Mouse (Mus musculus): ENCODE data around the gene Ywhag. TPM values are rescaled to one million over a fixed set of nuclear protein-coding genes. Genes with fewer than 3 reads are reported as not detected.

Gene Ywhag
- total RNA-seq, 2 experiments from 2014 or later: 413 to 414 TPM

DNA sequence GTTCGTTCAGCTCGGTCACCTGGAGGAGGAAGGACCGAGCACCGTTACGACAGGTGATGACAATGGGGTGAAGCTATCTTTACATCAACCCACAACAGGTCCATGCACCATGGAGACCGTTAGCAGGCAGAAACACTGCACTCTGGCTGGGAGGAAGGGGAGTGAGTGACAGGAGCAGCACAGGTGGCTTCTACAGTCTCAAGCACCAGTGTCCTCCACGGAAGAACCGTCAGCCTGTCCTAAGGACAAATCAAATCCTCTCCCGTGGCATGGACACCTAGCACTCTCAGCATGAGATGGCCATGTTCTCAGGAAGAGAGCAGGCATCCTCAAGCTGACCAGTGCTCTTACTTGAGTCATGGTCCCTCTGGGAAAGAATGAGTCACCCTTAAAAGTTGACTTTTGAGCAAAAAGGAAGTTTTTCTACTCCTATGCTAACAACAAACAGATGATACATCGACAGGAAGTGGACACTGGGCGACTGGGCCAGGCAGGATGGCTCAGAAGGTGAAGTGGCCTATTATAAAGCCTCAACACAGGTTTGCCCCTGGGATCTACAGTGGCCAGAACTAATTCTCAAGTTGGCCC, 22.7 kb downstream of the Ywhag start:
- no peak for DNase-seq

DNA sequence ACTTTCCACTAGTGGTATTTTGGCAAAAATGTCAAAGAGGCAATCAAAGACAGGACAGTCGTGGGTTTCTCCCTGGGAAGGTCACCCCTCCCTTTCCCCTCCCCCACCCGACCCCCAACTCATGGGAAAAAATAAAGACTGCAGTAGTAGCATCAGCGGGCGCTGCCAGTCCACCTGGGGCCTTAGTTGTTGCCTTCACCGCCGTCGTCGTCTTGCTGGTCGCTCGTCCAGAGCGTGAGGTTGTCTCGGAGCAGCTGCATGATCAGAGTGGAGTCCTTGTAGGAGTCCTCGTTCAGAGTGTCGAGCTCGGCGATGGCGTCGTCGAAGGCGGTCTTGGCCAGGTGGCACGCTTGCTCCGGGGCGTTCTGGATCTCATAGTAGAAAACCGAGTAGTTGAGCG, 23.6 kb downstream of the Ywhag start:
- peak; percentile 5 for DNase-seq

DNA sequence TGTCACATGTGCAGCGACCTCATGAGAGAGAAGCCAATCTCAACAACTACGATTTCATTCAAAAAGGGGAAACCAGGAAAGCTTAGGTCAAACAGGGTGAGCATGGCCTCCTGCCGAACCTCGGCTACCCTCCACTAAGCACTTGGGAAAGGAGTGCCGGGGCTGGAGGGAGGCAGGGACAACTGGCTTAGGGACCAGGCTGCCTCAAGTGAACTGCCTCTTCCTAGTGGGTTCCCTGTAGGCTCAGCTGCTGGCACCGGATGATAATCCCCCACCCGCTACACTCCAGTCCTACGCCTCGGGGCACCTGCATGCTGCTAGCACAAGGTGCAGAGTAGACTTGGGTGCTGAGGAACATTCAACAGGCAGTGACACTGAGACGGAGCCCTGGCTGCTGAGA, 24.8 kb downstream of the Ywhag start:
- no peak for DNase-seq

DNA sequence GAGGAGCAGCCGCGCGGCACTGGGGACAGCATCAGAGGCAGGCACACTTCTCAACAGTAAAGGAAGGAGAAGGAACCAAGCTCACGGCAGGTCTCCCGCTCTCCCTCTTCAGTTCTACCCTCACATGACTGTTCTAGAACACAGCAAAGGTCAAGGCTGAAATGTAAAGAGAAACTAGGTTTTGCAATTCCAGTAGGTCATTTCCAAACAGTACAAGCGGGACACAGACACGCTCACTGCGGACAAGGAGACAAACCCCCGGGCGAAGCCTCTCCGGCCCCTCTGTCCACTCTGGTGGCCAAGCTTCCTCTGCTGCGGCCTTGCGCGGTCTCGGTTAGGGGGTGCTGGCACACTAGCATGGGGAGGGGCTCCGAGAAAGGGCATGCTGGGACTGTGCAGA, 25.4 kb downstream of the Ywhag start:
- DNase-seq: no peak

DNA sequence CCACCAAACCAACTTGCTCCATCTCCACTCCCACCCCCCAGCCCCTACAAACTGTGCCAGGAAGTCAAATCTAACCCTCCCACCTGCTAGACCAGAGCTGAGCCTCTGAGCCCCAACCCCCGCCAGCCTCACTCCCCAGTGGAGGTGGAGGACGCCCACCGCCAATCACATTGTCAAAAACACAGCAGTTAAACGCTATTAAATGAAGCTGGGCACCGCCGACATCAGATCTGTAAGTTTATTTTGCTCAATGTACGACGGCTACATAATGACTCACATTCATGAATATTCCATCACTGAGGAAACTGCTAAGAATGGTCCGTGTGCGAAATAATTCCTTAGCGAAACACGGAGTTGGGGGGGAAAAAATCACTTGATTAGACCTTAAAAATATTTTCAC, 26.2 kb downstream of the Ywhag start:
- no peak for DNase-seq

DNA sequence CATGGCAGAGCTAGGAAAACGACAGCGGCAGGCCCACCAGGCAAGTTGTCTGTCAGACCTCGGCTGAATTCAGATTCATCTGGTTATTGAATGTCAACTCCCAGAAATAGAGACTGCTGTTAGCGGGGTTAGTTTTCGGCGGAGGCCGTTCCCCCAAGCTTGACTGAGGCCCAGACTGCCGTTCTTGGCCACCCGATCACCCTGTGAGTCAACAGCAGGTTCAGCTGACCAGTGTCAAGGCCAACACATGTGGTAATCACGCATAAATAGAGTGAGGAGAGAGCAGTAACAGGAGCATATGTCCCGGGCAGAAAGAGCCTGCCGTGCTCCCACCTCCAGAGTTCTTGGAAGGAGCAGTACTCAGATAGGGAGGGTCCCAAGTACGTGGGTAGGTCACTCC, 27.2 kb downstream of the Ywhag start:
- peak; percentile 84 for DNase-seq

DNA sequence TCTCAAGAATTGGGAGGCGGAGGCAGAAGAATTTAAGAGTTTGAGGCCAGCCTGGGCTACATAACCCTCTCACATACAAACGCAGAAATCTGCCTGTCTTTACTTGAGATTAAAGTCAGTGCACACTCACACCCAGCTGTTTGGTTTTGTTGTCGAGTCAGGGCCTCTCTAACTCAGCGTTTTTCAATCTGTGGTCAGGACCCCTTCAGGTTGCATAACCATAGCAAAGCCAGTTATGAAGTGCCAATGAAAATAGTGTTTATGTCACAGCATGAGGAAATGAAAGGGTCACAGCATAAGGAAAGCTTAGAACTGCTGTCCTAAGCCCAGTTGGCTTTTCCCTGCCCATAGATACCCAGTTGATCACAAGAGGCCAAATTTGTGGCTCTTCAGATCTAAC, 27.6 kb downstream of the Ywhag start:
- no peak for DNase-seq

DNA sequence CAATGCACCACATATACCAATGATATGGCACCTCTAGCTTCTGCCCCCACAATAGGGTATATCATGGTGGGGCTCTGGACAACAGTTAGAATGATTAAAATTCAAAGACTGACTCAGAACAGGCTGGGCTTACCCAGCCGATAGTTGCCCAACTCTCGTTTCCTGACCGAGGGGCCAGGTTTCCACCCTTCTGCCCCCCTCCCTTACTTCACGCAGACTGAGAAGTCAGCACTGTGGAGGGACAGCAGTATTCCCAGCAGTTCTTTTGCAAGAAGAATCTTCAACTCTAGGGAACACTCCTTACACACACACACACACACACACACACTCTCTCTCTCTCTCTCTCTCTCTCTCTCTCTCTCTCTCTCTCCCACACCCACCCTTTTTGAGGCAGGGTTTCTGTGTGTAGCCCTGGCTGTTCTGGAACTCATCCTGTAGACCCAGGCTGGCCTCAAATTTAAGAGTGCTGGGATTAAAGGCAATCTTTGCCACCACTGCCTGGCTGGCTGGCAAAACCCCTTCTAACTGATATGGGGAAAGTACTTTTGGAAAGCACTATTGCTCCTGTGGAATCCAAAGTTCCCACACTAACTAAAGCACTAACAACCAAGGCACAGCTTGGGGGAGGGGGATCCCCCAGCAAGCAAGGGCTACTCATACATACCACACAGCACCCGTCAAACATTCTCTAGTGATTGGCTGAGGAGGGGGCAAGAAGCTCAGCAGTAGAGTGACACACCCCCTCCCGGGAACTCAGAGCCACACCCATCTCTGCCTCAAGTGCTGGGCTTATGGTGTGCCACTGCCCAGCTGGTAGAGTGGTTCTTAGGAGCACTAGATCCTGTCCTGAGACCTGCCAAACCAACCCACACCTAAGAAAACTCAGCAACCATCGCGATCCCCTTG, 28.8 kb downstream of the Ywhag start:
- no peak for DNase-seq

DNA sequence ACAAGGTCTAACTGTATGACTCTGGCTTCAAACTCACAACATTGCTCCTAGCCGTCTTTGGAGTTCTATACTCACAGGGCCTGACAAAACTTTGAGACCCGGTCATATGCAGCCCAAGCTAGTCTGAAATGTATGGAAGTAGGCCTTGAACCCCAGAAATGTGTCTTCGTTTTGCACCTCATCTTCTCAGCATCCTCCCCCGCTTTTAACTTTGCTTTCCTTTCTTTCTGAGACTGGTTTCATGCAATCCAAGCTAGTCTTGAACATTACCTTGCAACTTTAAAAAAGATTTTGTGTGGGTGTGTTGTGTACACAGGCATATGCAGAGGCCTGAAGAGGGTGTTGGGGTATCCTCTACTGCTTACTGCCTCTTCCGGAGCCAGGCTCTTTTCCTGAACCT, 30.2 kb downstream of the Ywhag start:
- DNase-seq: no peak

DNA sequence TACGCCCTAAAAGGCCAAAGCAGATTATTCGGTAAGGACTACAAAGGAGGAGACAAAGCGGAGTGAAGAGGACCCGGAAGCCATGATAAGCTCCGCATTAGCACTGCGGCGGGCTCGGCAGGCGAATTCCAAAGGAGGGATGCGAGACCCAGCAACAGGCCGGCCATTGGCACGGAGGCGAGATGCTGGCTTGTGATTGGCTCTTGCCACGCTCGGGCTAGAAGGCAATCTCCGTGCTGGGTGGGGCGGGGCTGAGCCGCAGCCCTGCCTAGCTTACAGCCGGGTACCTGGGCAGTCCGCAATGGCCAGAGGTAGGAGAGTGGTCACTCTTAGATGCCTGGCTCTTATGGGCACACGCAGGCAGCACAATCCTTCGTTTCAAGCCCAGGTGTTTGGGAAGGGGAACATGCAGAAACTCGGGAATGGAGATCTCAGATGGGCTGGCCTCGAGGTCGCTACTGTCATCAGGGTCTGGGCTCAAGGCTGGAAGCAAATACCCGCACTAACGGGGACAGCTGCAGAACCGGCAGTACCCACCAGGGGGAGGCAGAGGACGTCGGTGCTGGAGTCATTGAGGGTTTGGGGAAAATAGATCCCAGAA, 30.8 kb downstream of the Ywhag start:
- DNase-seq: peak; percentile 98

DNA sequence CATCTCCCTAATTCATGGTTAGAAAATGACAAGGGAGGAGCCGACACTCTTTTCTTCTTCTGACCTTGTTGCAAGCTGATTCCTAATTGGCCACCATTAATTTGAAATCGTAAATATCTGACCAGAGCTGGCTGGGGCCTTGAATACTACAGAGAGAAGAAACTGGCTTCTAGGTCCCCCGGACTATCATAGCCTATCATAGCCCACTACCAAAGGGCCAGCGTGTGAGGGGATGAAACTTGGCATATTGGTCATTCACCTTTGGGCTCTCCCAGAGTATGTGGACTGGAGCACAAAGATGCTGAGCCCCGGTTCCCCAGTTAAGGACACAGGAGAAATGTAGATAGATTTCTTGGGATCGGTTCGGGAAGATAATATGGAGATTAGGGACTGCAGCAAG, 31.4 kb downstream of the Ywhag start:
- no peak for DNase-seq

DNA sequence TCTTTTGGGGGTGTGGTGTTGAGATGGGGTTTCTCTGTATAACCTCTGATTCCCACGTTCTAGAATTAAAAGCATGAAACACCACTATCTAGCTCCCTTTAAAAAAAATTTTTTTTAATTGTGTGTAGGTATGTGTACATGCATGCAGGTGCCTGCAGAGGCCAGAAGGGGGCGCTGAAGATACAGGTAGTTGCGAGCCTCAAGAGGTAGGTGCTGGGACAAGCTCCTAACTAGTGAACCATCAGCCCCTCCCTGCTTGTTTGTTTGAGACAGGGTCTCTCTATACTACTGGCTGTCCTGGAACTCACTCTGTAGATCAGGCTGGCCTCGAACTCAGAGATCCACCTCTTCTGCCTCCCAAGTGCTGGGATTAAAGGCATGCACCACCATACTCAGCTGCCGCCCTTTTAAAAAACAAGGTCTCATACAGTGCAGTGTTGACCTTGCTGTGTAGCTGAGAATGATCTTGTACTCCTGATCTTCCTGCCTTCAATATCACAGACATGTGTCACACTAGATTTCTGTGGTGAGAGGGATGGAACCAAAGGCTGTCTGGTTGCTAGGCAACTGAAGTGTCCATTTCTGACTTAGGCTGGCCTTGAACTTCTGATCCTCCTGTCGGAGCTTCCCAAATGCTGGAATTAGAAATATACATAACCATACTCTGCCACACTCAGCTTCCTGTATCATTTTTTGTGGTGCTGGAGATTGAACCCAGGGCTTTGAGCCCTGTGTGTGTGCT, 32.9 kb downstream of the Ywhag start:
- DNase-seq: no peak

DNA sequence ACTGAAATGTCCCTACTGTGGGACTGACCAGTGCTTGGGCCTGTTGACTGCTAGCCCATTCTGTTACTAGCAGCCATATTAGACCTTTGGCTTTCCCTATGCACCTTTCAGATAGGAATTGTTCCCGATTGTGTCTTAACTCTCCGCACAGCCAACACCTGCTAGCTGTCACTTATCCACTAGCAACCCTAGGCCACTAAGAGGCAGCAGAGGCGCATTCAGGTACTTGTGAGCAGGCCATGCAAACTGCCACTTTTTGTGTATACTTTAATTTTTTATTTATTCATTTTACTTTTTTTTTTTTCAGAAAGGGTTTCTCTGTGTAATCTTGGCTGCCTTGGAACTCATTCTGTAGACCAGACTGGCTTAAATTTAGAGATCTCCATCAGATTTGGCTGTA, 33.7 kb downstream of the Ywhag start:
- DNase-seq: no peak

DNA sequence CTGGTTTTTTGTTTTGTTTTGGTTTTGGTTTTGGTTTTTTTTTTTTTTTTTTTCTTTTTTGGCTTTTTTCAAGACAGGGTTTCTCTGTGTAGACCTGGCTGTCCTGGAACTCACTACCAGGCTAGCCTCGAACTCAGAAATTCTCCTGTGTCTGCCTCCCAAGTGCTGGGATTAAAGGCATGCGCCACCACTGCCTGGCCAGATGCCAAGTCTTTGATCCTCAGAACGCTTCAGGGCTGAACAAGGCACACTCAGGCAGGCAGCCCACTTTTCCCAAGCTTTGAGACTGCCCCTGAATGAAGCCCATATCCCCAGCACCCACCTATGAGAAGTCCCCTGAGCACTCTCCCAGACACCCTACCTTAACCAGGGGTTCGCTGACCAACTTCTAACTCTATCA, 34.6 kb downstream of the Ywhag start:
- DNase-seq: no peak

DNA sequence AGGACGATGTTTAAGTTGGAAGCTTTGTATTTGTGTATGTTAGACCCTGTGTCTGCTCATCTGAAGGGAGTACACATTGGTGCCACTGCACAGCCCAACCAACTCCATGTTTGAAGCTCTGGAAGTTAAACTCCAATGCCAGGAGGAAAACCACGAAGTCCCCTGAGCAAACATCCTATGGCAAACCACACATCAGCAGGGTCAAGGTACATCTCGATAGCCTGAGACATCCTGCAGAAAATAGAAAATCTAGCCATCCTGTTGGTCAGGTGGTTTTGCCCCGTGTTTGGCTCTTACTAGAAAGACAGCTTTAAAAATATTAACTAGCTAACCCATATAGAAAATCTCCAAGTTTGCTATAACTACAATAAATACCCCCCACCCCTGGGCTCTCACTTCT, 35.4 kb downstream of the Ywhag start:
- no peak for DNase-seq

DNA sequence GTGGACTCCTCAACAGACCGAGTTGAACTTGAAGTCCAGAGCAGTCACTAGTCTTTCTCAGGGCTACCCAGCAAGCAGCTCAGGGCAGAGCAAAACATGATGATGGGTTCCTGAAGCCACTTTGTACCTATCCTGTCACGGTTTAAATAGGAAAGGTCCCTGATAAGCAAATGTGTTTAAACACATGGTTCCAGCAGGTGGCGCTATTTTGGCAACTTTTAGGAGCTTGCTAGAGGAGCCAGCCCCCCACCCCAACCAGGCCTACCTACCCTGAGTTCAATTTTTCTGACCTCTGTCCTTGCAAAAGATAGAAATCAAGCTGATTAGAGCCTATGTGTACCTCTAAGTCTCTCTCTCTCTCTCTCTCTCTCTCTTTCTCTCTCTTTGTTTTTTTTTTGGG, 36.4 kb downstream of the Ywhag start:
- DNase-seq: peak; percentile 72

DNA sequence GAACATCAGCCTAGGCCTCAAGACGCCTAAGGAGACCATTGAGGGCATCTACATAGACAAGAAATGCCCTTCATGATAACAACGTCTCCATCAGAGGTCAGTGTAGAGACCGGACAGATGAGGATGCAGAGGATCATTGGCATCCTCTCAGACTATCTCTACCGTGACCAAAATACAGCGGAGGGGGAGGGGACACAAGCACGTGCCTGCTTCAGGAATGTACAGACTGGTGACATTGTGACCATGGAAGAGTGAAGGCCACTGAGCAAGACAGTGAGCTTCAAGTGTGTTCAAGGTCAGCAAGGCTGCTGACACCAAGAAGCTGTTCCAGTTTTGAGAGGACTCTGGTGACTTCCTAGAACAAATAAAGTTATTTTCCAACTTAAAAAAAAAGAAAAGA, 39.5 kb downstream of the Ywhag start:
- no peak for DNase-seq

DNA sequence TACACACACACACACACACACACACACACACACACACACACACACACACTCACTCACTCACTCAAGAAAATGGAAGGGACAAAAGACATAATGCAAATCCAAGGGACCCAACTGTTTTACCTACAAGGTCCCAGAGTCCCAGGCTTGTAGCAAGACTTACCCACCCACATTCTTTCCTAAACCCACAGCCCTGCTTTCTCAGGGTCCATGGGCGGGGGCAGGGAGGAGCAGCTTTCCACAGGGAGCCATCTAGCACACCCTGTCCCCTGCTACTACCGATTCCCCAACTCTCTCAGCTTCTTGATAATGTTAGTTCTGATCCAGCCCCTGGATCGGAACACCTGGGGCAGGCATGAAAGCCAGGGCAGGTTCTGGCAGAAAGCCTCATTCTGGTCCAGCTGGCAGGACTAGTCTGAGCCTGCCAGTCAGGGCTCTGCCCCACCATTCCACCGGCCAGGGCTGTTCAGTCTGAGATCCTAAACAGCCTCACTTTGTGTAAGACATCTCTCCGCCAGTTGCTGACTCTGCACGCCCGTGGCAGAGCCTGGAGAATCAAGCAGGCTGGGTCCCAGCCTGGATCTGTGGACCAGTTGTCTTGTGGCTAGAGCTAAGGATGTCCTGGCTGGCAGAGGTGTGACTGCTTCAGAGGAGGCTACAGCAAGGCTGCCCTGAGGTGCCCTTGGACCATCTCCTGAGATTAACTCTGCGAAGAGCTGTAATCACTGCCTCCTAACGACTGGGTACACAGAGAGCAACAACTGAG, 41.6 kb downstream of the Ywhag start:
- DNase-seq: no peak

DNA sequence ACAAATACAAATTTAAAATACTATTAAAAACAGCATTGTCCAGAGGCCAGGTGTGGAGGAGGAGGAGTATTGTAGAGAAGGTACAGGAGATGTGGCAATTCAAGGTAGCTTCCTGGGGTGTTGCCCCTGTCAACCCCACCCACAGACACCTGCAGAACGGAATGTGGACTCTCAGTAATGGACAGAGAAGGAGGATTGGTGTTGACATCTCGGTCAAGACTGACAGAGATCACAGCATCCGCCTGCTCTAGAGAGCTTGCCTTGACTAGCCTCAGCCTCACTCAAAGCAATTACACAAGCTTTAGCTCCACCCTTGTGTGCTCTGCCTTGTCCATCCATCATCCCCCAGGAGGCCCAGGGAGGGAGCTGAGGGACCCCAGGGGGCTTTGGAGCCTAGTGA, 43.5 kb downstream of the Ywhag start:
- no peak for DNase-seq

DNA sequence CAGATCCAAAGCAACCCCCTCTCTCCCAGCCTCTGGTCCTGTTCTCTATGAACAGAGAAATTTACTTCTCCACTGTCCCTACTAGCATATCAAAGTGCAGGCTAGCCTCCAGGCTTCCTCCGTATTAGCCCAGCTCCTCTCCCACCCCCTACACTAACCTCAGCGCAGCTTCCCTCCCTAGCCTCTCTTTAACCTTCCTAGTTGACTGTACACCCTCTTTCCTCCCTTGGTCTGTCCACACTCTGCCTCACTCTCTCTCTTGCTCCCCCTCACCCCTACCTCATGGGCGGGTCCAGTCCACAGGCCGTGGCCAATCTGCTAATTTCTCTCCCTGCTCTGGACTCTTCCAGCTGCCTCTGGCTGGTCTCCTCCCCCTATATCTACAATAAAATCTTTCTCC, 44.1 kb downstream of the Ywhag start:
- no peak for DNase-seq

DNA sequence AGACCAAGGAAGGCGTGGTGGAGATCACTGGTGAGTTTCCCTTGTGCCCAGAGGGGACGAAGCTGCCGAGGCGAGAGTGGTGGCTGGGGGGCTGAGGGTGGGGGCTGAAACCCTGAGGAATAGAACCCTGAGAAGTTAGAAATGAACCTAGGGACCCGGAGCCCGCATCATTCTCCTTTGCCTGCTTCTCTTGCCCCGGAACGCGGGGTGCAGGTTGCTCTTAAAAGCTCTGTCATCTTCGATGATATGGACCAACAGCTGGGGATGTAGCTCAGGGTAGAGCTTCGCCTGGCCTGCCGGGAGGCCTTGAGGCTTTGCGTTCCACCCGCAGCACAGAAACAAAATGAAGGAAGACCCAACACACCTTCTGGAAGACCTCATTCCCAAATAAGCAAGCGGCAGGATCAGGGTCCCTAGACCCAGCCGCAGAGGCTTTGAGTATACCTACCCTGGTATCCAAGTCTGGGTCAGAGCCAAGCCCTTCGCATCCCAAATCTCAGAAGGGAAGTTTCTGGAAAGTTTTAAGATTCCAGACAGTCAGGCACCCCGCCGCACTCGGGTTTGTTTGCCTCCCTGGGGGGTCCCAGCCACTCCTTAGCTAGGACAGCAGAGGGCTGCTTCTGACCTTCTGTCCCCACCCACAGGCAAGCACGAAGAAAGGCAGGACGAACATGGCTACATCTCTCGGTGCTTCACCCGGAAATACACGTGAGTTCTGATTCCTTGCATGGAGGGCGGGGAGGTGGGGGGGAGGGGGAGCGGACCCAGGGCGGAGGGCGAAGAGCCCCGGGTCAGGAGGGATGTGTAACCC, 45.8 kb downstream of the Ywhag start:
- DNase-seq: no peak

All from adrenal gland, postnatal 10 days (tissue).